Mouse (Mus musculus): ENCODE results near the gene Stxbp6. TPM values are rescaled to one million over a fixed set of nuclear protein-coding genes. Genes with fewer than 3 reads are reported as not detected.

Gene Stxbp6
- polyA plus RNA-seq, 1 experiment from 2014 or later = 20.0 TPM

- Histone ChIP-seq H3K4me1 (no peaks in the 10 kb centered on the region), H3K9me3 (no peaks in the 10 kb centered on the region), H3K4me2 (no peak overlapping the region), H3K9ac (no peak overlapping the region), H3K4me3 (no peak overlapping the region), H3K27ac (no peak overlapping the region), H3K36me3 (no peaks in the 10 kb centered on the region), H3K27me3 (no peaks in the 10 kb centered on the region)
- WGBS = 47% methylated on average over 1 of the region's 1 CpGs
- ATAC-seq (ENCODE audit: insufficient number of reproducible peaks, low FRiP score, low TSS enrichment, low read depth) = no peak
Measured at GRCm38 (mm10) chr12:44903205-44903732, 171.2 kb downstream of the Stxbp6 start.

- WGBS = 73% methylated on average over 5 of the region's 5 CpGs
- no peaks in the 10 kb centered on the region for H3K36me3 ChIP-seq
Measured at GRCm38 (mm10) chr12:44899173-44899870, 175.2 kb downstream of the Stxbp6 start.

GRCm38 (mm10) chr12:44896460-44896859, 178.0 kb downstream of the Stxbp6 start:
- ATAC-seq (ENCODE audit: insufficient number of reproducible peaks, low FRiP score, low TSS enrichment, low read depth) = no peak
- Histone ChIP-seq H3K27me3 (no peaks in the 10 kb centered on the region), H3K27ac (no peak overlapping the region), H3K9me3 (no peaks in the 10 kb centered on the region), H3K9ac (no peak overlapping the region), H3K36me3 (no peaks in the 10 kb centered on the region), H3K4me2 (no peak overlapping the region), H3K4me1 (no peaks in the 10 kb centered on the region), H3K4me3 (no peak overlapping the region)
- WGBS = 89% methylated on average over 1 of the region's 1 CpGs

More at GRCm38 (mm10) chr12:44899173-44899870, 175.2 kb downstream of the Stxbp6 start:
- Histone ChIP-seq H3K27ac (no peak overlapping the region), H3K4me1 (no peaks in the 10 kb centered on the region), H3K4me3 (no peak overlapping the region), H3K4me2 (no peak overlapping the region), H3K9me3 (no peaks in the 10 kb centered on the region), H3K27me3 (no peaks in the 10 kb centered on the region), H3K9ac (no peak overlapping the region)
- no peak for ATAC-seq (ENCODE audit: insufficient number of reproducible peaks, low FRiP score, low TSS enrichment, low read depth)

GRCm38 (mm10) chr12:44889677-44890393, 184.7 kb downstream of the Stxbp6 start:
- Histone ChIP-seq H3K27ac (no peak overlapping the region), H3K9me3 (no peaks in the 10 kb centered on the region), H3K27me3 (no peaks in the 10 kb centered on the region), H3K4me3 (no peak overlapping the region), H3K9ac (no peak overlapping the region), H3K36me3 (no peaks in the 10 kb centered on the region), H3K4me1 (no peaks in the 10 kb centered on the region), H3K4me2 (no peak overlapping the region)
- WGBS = 74% methylated on average over 6 of the region's 6 CpGs
- ATAC-seq (ENCODE audit: insufficient number of reproducible peaks, low FRiP score, low TSS enrichment, low read depth) = no peak

- no peaks in the 10 kb centered on the region for H3K9me3 ChIP-seq
- ATAC-seq (ENCODE audit: insufficient number of reproducible peaks, low FRiP score, low TSS enrichment, low read depth) = no peak
- H3K4me1 ChIP-seq = no peaks in the 10 kb centered on the region
- H3K4me3 ChIP-seq = no peak overlapping the region
- no peak overlapping the region for H3K9ac ChIP-seq
- no peak overlapping the region for H3K4me2 ChIP-seq
- WGBS = 71% methylated on average over 3 of the region's 3 CpGs
- no peaks in the 10 kb centered on the region for H3K36me3 ChIP-seq
- no peaks in the 10 kb centered on the region for H3K27me3 ChIP-seq
- no peak overlapping the region for H3K27ac ChIP-seq
Measured at GRCm38 (mm10) chr12:44886826-44887225, 187.7 kb downstream of the Stxbp6 start.

- Histone ChIP-seq H3K9me3 (no peaks in the 10 kb centered on the region), H3K4me2 (no peak overlapping the region), H3K4me1 (no peaks in the 10 kb centered on the region), H3K27me3 (no peaks in the 10 kb centered on the region), H3K27ac (no peak overlapping the region), H3K9ac (no peak overlapping the region), H3K4me3 (no peak overlapping the region), H3K36me3 (no peaks in the 10 kb centered on the region)
- ATAC-seq (ENCODE audit: insufficient number of reproducible peaks, low FRiP score, low TSS enrichment, low read depth) = no peak
- WGBS = 47% methylated on average over 2 of the region's 2 CpGs
Measured at GRCm38 (mm10) chr12:44872697-44873096, 201.8 kb downstream of the Stxbp6 start.

- ATAC-seq (ENCODE audit: insufficient number of reproducible peaks, low FRiP score, low TSS enrichment, low read depth) = no peak
- WGBS = 66% methylated on average over 3 of the region's 3 CpGs
- no peak overlapping the region for H3K4me2 ChIP-seq
Measured at GRCm38 (mm10) chr12:44865442-44865841, 209.1 kb downstream of the Stxbp6 start.

GRCm38 (mm10) chr12:44859454-44859853, 215.1 kb downstream of the Stxbp6 start:
- WGBS = 63% methylated on average over 5 of the region's 5 CpGs
- Histone ChIP-seq H3K9ac (no peak overlapping the region), H3K4me3 (no peak overlapping the region), H3K36me3 (no peaks in the 10 kb centered on the region), H3K4me1 (no peaks in the 10 kb centered on the region), H3K9me3 (no peaks in the 10 kb centered on the region), H3K27ac (no peak overlapping the region), H3K4me2 (no peak overlapping the region), H3K27me3 (no peaks in the 10 kb centered on the region)
- no peak for ATAC-seq (ENCODE audit: insufficient number of reproducible peaks, low FRiP score, low TSS enrichment, low read depth)

More at GRCm38 (mm10) chr12:44865442-44865841, 209.1 kb downstream of the Stxbp6 start:
- no peak overlapping the region for H3K4me3 ChIP-seq
- H3K4me1 ChIP-seq = no peaks in the 10 kb centered on the region
- no peaks in the 10 kb centered on the region for H3K27me3 ChIP-seq
- H3K9ac ChIP-seq = no peak overlapping the region
- no peaks in the 10 kb centered on the region for H3K9me3 ChIP-seq
- H3K27ac ChIP-seq = no peak overlapping the region
- no peaks in the 10 kb centered on the region for H3K36me3 ChIP-seq

GRCm38 (mm10) chr12:44858110-44858885, 216.2 kb downstream of the Stxbp6 start:
- H3K27me3 ChIP-seq = no peaks in the 10 kb centered on the region
- no peaks in the 10 kb centered on the region for H3K4me1 ChIP-seq
- 43% methylated on average over 4 of the region's 4 CpGs for WGBS
- no peak for ATAC-seq (ENCODE audit: insufficient number of reproducible peaks, low FRiP score, low TSS enrichment, low read depth)
- no peak overlapping the region for H3K4me2 ChIP-seq
- no peaks in the 10 kb centered on the region for H3K36me3 ChIP-seq
- H3K4me3 ChIP-seq = no peak overlapping the region
- no peaks in the 10 kb centered on the region for H3K9me3 ChIP-seq
- no peak overlapping the region for H3K9ac ChIP-seq
- no peak overlapping the region for H3K27ac ChIP-seq

GRCm38 (mm10) chr12:44852024-44852423, 222.5 kb downstream of the Stxbp6 start:
- WGBS = 90% methylated on average over 1 of the region's 1 CpGs
- no peak overlapping the region for H3K27ac ChIP-seq
- no peak overlapping the region for H3K4me3 ChIP-seq
- H3K9ac ChIP-seq = no peak overlapping the region
- no peaks in the 10 kb centered on the region for H3K27me3 ChIP-seq
- no peaks in the 10 kb centered on the region for H3K36me3 ChIP-seq
- no peaks in the 10 kb centered on the region for H3K4me1 ChIP-seq
- H3K9me3 ChIP-seq = no peaks in the 10 kb centered on the region
- no peak for ATAC-seq (ENCODE audit: insufficient number of reproducible peaks, low FRiP score, low TSS enrichment, low read depth)
- no peak overlapping the region for H3K4me2 ChIP-seq

- no peak overlapping the region for H3K27ac ChIP-seq
- 55% methylated on average over 1 of the region's 1 CpGs for WGBS
- no peak for ATAC-seq (ENCODE audit: insufficient number of reproducible peaks, low FRiP score, low TSS enrichment, low read depth)
- no peaks in the 10 kb centered on the region for H3K36me3 ChIP-seq
- H3K4me1 ChIP-seq = no peaks in the 10 kb centered on the region
- no peaks in the 10 kb centered on the region for H3K9me3 ChIP-seq
- H3K4me2 ChIP-seq = no peak overlapping the region
- H3K27me3 ChIP-seq = no peaks in the 10 kb centered on the region
- H3K4me3 ChIP-seq = no peak overlapping the region
- H3K9ac ChIP-seq = no peak overlapping the region
Measured at GRCm38 (mm10) chr12:44850516-44850915, 224.0 kb downstream of the Stxbp6 start.
